Mouse (Mus musculus) urinary bladder, postnatal 25 days (tissue): Measurements from ENCODE around the gene Ube4a.
A peak's percentile ranks its signal among the peaks of the same experiment; 100 is the strongest.

Experiments
- DNase-seq: peaks from one replicate; pipeline ENCODE4 v3.0.0; 2022; ENCODE audit warnings: low spot score

Gene Ube4a

DNA sequence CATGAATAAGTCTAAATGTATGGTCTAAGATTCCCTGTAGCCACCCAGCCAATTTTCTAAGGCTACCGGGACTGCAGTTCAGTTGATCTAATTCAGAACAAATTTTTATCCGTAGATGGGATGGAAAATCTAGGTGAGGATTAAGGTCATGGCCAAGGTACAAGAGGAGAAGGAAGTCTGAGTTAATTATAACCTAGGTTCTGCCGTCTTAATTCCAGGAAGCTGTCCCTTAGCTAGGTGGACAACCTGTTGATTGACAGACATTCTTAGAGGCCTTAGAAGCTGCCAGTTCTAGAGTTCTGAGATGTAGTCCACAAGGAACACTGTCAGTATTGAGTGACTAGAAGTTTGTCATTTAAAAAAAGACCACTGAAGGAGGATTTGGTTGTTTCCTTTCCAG lies 65.7 kb downstream of the Ube4a start:
- no peak for DNase-seq

DNA sequence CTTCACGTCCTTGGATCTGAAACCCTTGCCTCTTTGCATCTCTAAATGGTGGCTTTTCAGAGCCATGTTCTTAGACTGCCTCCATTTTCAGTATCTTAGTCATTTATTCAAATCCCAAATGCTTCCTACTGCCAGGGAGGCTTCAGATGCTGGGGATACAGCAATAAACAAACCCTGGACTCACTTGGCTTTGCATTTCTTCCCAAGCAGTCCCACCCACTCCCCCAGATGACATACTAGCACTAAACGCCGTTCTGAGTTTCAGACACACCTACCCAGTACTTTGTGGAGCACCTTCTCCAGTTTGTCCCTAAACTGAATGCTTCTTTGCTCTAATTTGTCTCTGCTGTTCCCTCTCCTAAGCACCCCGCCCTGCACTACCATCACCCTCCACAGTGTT lies 68.4 kb downstream of the Ube4a start:
- DNase-seq, result no peak

DNA sequence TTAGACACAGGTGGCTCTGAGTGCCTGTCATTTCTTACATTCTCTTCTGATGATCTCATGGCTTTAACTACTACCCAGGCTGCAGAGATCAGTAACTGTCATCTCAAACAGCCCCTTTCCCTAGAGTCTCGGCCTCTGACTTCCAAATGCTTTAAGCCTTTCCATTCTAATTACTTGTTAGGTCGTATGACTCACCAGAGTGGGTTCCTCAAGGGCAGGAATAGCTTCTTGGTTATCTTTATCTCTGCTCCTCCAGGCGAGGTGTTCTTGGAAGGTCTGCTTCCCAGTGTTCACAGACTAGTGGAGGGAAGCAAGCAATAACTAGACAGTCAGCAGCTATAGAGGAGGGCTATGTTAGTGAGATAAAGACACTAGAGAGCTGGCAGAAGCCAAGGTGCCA lies 72.7 kb downstream of the Ube4a start:
- no peak for DNase-seq

DNA sequence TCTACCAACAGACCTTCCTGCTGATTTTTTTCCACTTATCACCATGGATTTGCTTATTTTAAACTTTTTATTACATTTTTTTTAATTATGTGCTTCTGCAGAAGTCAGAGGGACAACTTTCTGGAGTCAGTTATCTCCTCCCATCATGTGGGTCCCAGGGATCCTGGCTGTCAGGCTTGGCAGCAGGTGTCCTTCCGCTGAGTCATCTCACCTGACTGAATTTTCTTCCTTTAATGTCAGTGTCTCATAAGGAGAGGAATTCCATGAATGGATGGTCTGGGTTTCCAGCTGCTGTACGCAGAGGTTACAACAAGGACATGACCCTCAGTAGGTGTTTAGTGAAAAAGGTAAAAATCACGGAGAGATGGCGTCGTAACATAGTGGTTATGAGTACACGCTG lies 74.2 kb downstream of the Ube4a start:
- DNase-seq, result no peak

DNA sequence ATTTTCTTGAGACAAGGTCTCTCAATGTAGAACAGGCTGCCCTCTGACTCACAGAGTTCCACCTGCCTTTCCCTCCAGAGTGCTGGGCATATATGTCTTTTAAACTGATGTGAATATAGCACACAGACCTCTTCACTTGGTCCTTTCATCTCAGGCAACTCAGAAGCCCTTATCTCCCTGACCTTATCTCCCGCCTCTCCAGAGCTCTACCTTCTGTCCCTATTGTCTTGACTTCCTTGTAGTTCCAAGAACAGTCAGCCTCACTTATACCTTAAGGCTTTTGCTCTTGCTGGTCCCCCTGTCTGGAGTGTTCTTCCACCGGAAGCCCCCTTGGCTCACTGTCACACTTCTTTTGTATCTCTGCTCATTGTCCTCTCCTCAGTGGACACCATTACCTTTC lies 75.3 kb downstream of the Ube4a start:
- DNase-seq, result no peak

DNA sequence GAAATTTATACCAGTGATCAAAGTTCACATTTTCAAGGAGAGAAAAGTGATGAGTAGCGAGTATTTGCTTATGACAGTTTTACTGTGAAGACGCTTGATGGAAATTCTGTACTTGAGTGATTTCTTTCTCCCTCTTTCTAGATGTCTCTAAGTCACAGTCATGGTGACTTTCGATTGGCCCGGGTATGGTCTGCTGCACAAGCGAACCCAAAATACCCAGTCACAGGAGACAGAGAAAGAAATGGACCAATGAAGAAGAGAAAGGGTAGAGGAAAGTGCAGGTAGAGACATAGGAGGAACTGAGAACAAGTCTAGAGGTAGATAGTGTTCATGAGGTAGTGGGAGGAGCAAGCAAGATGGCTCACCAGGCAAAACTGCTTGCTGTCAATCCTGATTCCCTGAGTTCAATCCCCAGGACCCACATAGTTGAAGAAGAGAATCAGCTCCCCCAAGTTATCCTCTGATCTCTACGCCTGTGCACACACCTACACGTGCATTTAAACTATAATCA lies 77.2 kb downstream of the Ube4a start:
- DNase-seq, result no peak

DNA sequence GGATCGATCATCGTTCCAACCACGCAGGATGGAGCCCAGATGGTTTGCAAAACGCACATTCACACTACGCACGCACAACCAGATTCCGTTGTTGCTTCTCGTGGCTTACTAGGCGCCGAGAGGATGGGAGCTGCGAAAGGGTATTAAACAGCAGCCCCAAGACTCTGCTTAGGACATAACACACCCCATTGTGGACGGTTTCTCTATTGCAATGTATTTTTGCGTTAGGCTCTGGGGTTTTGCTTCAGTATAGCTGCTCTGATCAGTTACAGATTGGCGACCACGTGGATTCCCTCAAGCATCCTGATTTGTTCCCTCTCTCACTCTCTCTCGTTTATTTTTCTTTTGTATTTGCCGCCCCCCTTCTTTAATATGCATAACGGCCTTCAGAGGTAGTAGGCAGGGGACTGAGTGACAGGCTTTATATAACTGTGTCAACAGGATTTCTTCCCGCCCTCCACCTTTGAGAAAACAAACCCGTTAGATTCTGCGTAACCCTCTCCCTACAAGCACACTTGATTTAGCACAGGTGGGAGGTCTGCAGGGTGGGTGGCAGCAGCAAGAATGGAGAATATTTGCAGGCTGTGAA lies 82.3 kb downstream of the Ube4a start:
- DNase-seq, result no peak

DNA sequence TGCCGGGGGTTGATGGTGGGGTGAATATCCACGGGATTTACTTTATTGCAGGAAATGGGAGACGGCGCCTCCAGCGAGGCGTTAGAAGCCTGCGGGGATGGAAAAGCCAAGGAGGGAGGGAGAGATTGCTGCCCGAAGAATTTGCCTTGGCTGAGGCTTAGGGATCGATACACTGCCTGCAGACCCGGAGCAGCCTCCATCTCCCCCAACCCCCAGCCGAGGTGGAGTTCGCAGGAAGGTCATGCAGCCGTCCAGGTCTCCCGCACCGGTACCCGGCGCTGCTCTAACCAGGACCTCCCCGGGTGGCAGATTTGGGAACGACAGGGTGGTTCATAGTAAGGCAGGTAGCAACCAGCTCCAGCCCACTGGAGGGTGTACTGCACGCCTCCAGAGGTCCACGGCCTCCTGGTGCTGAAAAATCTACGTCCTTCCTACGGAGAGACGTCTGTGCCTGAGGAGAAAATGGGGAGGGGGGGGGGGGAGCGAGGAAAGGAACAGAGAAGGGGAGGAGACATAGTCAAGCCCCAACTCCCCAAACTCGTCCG lies 82.9 kb downstream of the Ube4a start:
- DNase-seq, result peak; percentile 17

DNA sequence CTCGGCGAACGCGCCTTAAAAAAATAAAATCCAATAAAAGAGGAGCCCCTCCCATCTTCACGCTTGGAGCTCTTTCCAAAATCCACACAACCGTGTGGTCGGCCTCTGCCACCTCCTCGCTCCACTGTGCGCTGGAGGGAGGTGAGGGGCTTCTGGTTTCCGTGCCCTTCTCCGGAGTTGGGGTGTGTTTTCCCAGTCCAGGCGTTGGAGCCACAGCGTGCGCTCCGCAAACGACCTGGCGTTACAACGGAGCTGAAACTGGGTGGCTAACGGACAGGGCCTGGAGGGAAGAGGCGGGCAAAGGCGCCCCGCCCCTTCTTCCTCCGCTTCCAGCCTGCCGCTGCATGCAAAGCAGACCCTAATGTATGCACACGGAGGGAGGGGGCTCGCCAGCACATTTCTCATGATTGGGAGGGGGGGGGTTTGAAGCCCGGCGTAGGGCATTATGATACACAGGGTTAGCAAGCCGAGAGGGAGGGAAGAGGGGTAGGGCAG lies 83.4 kb downstream of the Ube4a start:
- peak; percentile 52 for DNase-seq

DNA sequence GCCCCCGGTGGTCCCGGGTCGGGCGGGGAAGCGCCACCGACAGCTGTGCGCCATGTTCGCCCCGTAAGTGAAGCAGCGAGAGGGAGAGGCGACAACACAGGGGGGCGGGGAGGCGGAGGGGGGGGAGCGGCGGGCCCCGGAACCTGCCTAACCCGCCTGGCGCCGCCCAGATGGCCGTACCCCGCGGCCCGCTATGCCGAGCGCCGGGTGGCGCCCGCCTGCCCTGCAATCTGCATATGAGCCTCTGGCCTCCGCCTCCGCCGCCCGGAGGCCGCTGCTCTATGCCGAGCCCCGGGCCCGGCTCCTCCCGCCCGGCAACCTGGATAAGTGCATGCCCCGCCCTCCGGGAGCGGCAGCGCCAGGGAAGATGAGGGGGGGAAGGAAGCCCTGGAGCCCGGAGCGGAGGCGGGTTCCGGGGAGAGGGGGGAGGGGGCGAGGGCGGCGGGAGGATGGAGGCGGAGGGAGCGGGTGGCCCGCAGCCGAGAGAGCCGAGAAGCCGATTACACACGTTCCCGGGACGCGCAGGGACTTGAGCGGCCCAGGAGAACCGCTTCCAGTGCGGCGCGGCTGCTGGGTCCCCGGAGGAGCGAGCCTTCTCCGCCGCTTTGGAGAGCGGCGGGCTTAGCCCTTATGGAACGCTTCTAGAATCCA lies 84.1 kb downstream of the Ube4a start, which contains the start of gene Kmt2a:
Gene Kmt2a (minus strand): TSS at position 76 of the 651 bp plus-strand sequence.
- peak; percentile 99 for DNase-seq

DNA sequence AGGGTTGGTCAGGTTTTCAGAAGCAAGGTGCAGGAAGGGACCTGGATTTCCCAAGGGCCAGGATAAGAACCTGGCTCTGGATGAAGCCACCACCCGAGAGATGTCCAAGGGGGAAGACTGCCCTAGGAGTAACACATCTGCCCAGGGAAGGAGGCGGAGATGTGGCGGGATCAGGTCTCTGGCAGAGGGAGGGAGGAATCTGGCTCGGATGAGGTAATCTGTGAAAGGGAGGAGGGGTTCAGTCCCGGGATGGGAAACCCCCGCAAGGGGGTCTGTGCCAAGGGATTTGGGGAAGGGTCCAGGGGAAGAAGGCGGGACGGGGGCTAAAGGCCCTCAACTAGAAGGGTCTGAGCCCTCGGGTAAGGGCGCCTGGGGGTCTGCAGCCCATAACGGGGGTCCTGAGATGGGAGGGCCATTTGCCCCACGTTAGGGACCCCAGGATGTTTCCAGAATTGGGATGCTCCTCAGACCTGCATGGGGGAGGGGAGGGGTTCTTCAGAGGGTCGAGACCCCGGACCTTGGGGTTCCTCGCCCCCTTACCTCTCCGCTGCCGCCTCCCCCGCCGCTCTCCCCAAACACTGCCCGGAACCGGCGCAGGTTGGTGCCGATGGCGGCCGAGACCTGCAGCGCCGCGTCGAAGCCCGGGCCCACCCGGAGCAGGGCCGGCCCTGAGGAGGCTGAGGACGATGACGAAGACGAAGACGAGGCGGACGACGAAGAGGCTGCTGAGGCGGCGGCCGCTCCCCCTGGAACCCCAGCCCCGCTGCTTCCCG lies 84.9 kb downstream of the Ube4a start:
- DNase-seq, result peak; percentile 23

DNA sequence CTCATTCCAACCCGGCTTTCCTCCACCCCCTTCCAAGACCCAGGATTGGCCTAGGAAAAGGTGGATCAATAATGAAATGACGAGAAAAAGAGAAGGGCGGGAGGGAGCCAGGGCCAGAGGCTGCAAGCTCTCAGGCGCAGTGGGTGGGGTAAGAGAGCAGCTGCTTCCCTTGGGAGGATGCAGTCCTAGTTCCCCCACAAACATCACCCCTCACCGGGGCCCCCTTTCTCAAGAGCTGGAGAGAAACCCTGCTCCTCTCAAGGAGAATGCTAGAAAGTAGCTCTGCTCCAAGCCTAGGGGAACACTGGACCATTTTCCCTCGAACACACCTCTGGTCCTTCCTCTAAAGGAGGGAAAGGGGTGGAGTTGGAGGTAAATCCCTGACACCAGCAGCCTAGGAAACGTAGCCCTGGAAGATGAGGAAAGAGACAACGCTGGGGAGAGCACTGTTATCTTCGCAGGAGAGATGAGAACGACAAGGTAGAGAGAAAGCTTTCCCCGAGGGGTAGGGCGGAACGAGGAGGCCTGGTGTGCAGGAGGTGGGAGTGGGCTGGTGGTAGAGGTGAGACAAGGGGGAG lies 85.6 kb downstream of the Ube4a start:
- no peak for DNase-seq

DNA sequence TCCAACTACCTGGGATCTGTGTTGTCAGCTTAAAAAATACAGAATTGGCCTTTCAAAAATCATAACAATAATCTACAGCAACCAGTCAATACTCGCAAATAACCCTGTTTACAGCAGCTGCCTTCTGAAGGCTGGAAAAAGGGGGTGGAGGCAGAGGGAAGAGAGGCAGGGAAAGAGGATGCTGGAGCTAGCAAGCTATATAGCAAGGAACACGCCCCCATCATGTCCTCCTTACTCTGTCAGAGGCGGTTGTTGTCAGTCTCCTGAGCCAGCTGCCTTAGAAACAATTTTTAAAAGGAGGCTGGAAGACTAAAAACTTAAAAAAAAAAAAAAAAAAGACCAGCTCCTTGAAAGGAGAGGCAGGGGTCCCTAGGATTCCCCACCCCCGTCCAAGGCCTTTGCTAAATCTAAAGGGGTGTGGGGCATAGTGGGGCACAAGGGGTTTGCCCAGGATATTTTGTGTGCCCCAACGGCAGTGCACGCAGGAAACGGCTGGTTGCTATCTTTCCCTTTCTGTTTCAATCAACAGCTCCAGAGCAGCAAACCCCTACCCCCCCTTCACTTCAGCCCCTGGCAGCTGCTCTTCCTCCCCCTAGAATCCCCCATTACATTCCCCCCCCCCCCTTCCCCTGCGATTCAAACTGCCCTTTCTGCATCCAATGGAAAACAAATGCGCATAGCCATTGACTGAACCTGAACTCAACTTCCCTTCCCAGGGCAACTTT lies 86.5 kb downstream of the Ube4a start:
- no peak for DNase-seq

DNA sequence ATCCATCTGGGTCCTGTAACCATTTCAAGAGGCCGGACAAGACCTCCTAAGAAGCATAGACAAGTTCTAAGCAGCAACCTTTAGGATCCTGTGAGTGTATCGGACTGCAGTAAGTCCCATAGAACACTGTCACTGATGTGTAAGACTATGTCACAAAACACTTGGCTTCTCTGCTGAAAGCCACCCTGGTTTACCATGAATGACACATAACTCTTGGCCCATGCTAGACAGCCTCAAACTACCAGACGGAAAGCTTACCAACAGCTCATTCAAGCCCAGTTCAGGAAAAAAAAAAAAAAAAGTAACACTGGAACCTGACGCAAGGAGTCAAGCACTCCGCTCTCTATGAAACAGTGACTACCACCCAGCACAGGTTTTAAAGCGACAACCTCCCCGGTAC lies 87.7 kb downstream of the Ube4a start:
- no peak for DNase-seq

DNA sequence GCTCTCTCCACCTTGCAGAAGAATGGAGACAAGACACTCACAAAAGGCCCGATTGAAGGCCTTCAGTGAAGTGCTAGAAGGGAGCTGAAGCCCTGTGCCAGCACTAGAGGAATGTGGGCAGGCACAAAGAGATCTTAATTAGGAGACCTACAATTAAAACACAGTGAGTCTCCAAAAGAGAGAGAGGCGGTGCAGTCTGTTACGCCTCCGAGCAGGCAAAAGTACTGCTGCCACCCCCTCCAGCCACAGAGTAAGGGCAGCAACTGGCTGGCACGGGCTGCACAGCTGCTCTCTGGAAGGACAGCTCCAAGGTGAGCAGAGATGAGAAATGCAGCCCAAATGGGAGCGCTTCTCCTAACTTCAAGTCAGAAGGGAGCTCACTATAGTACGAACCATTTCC lies 89.9 kb downstream of the Ube4a start:
- DNase-seq, result no peak

DNA sequence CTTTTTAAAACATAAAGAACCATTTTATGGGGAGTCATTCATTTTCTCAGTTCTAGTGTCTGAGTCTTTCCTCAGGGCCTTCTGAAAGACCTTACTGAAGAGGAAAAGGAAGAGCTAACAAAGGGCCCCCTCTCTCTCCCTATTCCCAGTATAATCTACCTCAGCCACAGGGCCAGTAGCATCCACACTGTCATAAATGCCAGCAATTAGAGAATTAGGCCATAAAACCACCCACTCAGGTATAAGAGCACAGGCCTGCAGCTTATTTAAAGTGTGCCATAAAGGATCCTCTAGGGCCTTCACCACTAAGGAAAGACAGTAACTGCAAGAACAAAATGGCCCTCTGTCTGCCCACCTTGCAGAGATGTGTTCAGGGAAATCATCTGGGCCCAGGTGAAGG lies 91.2 kb downstream of the Ube4a start:
- DNase-seq, result no peak

DNA sequence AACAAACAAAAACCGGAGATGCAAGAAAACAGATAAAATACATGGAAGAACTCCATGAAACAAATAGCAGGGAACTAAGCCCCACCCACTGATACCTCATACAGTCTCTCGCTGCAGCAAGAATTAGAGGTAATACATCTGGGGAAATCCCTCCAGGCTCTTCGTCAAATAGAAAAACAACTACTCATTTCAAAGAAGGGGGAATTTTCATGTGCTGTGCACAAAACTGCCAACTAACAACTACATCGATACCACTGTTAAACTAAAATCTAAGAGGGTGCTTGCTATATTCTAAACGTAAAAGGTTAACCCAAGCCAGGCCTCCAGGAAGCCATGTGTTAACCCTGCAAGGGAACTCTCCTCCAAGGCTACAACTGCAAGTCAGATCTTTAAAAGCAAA lies 91.7 kb downstream of the Ube4a start:
- DNase-seq, result no peak
